Mouse (Mus musculus): ENCODE measurements around the gene Zfp266. TPM values are rescaled to one million over a fixed set of nuclear protein-coding genes. Genes with fewer than 3 reads are reported as not detected.

The Zfp266 gene
- 28.1 TPM for total RNA-seq (2023)

GRCm38 (mm10) chr9:20521306-20521957, at the start of gene Zfp266:
Gene Zfp266 (minus strand): TSS chr9:20521417.

DNA sequence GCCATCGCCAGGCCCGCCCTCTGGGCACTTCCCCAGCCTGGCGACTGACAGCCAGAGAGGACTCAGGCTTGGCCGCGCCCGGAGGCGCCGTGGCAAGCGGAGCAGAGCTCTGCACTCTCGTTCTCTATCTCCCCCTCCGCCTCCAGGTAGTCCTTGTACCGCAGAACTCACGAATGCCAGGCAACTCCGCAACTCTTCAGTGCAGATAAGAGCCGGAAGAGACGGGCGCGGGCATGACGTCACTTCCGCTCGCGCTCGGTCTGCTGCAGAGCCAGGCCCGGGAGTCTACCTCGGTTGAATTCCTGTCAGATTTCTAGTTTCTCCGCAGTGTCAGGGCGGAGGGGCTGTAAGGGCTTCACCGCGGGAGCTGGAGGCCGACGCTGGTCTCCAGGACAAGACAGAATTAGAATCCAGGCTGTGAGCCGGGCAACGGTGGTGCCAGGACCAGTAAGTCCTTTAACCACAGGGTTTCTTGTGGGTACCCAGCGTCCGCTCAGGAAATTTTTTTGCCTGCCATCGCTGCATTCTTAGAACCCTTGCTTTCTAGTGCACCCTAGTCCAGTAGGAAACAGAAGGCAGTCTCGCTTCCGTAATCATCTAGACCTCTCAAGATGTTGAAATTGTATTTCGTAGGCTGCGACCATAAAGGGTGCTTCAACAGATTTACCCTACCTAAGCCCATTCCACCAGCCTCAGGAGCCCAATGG, 28.5 kb downstream of the Zfp266 start, which contains the start of gene Zfp426:
Gene Zfp426 (minus strand): TSS at position 220 of the 707 bp plus-strand sequence.

DNA sequence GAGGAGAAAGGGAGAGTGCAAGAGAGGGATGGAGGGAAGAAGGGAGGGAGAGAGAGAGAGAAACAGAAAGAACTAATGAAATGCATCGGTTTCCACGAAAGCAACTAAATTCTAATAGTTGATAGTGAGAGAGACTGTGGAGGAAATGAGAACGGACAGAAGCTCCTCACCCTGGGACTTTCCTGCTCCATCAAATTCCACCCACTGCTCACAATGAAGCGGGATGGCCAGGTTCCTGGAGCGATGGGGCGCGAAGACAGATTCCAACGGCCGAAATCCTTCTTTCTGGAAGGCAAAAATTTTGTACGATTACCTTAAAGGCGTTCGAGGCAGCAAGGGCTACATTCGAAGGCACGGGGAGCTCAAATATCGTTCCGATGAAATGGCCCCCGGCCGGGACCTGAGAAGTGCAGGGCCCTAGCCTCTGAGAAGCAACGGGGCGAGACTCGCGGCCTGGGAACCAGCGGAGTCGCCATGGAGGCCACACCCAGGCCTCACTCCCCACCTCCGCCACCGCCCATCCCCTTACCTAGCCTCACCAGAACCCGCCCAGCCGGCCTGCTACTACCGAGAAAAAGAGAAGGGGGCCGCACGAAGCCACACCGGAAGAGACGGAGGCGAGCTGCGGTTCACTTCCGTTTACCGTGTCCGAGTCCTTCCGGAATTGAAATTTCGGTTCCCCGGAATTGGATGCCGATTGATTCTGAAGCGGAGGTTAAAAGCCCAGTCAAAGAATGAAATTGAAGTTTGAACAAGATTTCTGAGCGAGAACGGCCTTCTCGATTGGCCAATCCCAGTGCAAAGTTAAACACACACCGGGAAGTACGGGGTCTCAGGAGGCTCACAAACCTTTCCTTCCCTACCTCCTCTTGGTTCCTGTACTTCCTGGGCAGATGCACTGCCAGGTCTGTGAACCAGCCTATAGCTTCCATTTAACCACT, 61.6 kb downstream of the Zfp266 start, which contains the start of gene Zfp26:
Gene Zfp26 (minus strand): TSS at position 786 of the 941 bp plus-strand sequence.

Other genes with a start within 250 kb of the Zfp266 start
- not detected for gene Olfr39, start 239.1 kb downstream of the Zfp266 start, total RNA-seq (2023)
- gene Olfr873, start 222.9 kb downstream of the Zfp266 start, total RNA-seq (2023): not detected
- gene Olfr18, start 185.3 kb downstream of the Zfp266 start, total RNA-seq (2023): not detected
- 7.4 TPM for gene Zfp560, start 136.2 kb downstream of the Zfp266 start, total RNA-seq (2023)
- 42.7 TPM for gene Zfp26, start 61.3 kb downstream of the Zfp266 start, total RNA-seq (2023)
- 20.2 TPM for gene Zfp426, start 28.7 kb downstream of the Zfp266 start, total RNA-seq (2023)
- 8.3 TPM for gene Zfp846, start 59.9 kb upstream of the Zfp266 start, total RNA-seq (2023)
- 327 TPM for gene Ubl5, start 121.5 kb upstream of the Zfp266 start, total RNA-seq (2023)
- gene Fbxl12, start 123.3 kb upstream of the Zfp266 start, total RNA-seq (2023): 115 TPM
- gene Pin1, start 130.7 kb upstream of the Zfp266 start, total RNA-seq (2023): 21.0 TPM
- gene Olfm2, start 224.9 kb upstream of the Zfp266 start, total RNA-seq (2023): not detected

Measured in CD4-positive naive resting alpha-beta T cell, adult 76 days (primary cell).